Mouse (Mus musculus): ENCODE measurements around the gene Tldc2. TPM values are rescaled to one million over a fixed set of nuclear protein-coding genes. Genes with fewer than 3 reads are reported as not detected.

Tldc2 gene
- total and polyA plus RNA-seq, 2 experiments from 2014 or later = not detected

DNA sequence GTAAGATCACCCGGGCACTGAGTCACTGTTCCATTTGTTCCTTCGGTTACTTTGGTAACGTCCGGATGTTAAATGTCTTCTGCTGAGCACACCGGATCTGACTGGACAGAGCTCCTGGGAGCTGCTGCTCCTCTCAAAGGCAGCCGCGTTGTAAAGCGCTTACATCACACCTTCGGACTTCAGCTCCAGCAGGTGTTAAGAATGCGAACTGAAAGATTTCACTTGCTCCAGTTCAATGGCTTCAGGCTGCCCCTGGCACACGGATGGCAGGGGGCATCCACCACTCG lies 13.4 kb downstream of the Tldc2 start:
- H3K27me3 ChIP-seq (ENCODE audit: control insufficient read depth, insufficient read depth, low read length) = no peaks in the 10 kb centered on the region
- ATAC-seq (ENCODE audit: insufficient read depth, low read depth) = peak; percentile 58; the same call in 1 of the 2 replicates

DNA sequence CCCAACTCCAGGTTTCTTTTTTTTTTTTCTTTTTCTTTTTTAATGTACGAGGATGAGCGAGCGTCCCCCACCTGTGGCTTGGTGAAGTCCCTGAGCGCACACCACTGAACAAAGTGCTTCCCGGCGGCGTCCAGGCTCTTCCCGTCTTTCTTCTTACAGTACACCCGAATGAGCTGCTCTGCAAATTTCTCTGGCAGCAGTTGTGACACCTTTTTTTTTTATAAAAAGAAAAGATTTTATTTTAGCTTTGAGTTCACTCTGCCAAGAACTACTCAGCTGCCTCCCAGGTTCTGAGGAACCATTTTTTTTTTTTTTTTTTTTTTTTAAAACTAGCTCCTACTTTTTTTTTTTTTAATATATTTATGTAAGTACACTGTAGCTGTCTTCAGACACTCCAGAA lies 14.8 kb downstream of the Tldc2 start:
- no peak overlapping the region for H3K27ac ChIP-seq (ENCODE audit: low read depth)
- no peak overlapping the region for H3K9ac ChIP-seq (replicated peaks; ENCODE audit: low read depth, low read length)
- H3K4me3 ChIP-seq (ENCODE audit: low read depth, low read length) = no peak overlapping the region
- TF ChIP-seq EP300 (IDR thresholded peaks at IDR 0.05; ENCODE audit: low read depth) = no peak
- no peak for TF ChIP-seq CTCF (IDR thresholded peaks at IDR 0.05; ENCODE audit: low read depth)
- ATAC-seq (ENCODE audit: insufficient read depth, low read depth) (no peak), DNase-seq (ENCODE audit: low spot score) (no peak)
- H3K36me3 ChIP-seq (replicated peaks; ENCODE audit: control insufficient read depth, insufficient read depth, low read length) = peaks cover 41% of the 10 kb centered on the region
- no peaks in the 10 kb centered on the region for H3K9me3 ChIP-seq (replicated peaks; ENCODE audit: control insufficient read depth, low read length)
- H3K4me2 ChIP-seq (ENCODE audit: low read depth, low read length) = no peak overlapping the region
- H3K4me1 ChIP-seq (ENCODE audit: control insufficient read depth, insufficient read depth) = no peaks in the 10 kb centered on the region
- WGBS = 96% methylated on average over 9 of the region's 9 CpGs
- H3K27me3 ChIP-seq (ENCODE audit: control insufficient read depth, insufficient read depth, low read length) = no peaks in the 10 kb centered on the region

More for the DNA sequence above, 13.4 kb downstream of the Tldc2 start:
- H3K4me2 ChIP-seq (ENCODE audit: low read depth, low read length) = no peak overlapping the region
- H3K9me3 ChIP-seq (replicated peaks; ENCODE audit: control insufficient read depth, low read length) = no peaks in the 10 kb centered on the region
- TF ChIP-seq EP300 (IDR thresholded peaks at IDR 0.05; ENCODE audit: low read depth) = no peak
- no peak for TF ChIP-seq CTCF (IDR thresholded peaks at IDR 0.05; ENCODE audit: low read depth)
- DNase-seq (ENCODE audit: low spot score) = no peak
- H3K27ac ChIP-seq (ENCODE audit: low read depth) = no peak overlapping the region
- peaks cover 35% of the 10 kb centered on the region for H3K36me3 ChIP-seq (replicated peaks; ENCODE audit: control insufficient read depth, insufficient read depth, low read length)
- no peaks in the 10 kb centered on the region for H3K4me1 ChIP-seq (ENCODE audit: control insufficient read depth, insufficient read depth)
- no peak overlapping the region for H3K9ac ChIP-seq (replicated peaks; ENCODE audit: low read depth, low read length)
- WGBS = 53% methylated on average over 12 of the region's 12 CpGs
- no peak overlapping the region for H3K4me3 ChIP-seq (ENCODE audit: low read depth, low read length)

DNA sequence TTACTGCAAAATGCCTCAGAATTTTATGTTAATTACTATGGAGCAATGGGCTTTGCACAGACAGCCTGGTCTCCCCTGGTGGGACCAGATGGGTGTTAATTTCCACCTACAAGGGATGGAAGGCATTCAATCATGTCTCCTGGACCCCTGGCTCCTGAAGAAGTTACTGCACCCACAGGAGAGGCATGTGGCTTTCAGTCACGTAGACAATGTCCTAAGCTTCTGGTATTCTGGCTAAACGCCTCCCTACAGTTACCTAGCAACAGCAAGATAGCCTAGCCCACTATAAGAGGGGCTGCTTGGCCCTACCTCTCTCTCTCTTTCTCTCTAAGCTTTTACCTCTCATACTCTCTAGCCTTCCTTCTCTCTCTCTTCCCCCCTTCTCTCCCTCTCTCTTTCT lies 15.4 kb downstream of the Tldc2 start:
- no peak overlapping the region for H3K9ac ChIP-seq (replicated peaks; ENCODE audit: low read depth, low read length)

DNA sequence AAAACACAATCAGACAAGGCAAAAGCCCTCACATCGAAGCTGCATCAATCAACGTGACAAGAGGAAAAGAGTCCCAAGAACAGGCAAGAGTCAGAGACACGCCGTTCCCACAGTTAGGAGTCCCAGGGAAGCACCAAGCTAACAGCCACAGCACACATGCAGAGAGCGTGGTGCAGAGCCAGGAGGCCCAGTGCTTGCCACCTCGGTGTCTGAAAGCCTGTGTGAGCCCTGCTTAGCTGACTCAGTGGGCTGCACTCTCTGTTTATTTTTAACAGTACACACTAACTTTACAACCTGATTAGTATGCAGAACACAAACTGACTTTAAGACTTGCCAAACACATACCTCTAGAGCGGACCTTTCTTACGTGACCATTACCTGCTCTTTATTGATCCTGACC lies 17.6 kb downstream of the Tldc2 start:
- Histone ChIP-seq H3K9ac (replicated peaks; ENCODE audit: low read depth, low read length) (no peak overlapping the region), H3K9me3 (replicated peaks; ENCODE audit: control insufficient read depth, low read length) (no peaks in the 10 kb centered on the region), H3K4me3 (ENCODE audit: low read depth, low read length) (no peak overlapping the region), H3K4me1 (ENCODE audit: control insufficient read depth, insufficient read depth) (no peaks in the 10 kb centered on the region), H3K4me2 (ENCODE audit: low read depth, low read length) (no peak overlapping the region), H3K27ac (ENCODE audit: low read depth) (no peak overlapping the region), H3K27me3 (ENCODE audit: control insufficient read depth, insufficient read depth, low read length) (no peaks in the 10 kb centered on the region), H3K36me3 (replicated peaks; ENCODE audit: control insufficient read depth, insufficient read depth, low read length) (peaks cover 56% of the 10 kb centered on the region)
- ATAC-seq (ENCODE audit: insufficient read depth, low read depth) = no peak
- TF ChIP-seq CTCF (IDR thresholded peaks at IDR 0.05; ENCODE audit: low read depth) = no peak
- TF ChIP-seq EP300 (IDR thresholded peaks at IDR 0.05; ENCODE audit: low read depth) = no peak
- WGBS = 83% methylated on average over 8 of the region's 8 CpGs
- DNase-seq (ENCODE audit: low spot score) = no peak

More for the DNA sequence above, 15.4 kb downstream of the Tldc2 start:
- H3K4me2 ChIP-seq (ENCODE audit: low read depth, low read length) = no peak overlapping the region
- no peak overlapping the region for H3K4me3 ChIP-seq (ENCODE audit: low read depth, low read length)
- ATAC-seq (ENCODE audit: insufficient read depth, low read depth) (no peak), DNase-seq (ENCODE audit: low spot score) (no peak)
- no peaks in the 10 kb centered on the region for H3K27me3 ChIP-seq (ENCODE audit: control insufficient read depth, insufficient read depth, low read length)
- peaks cover 41% of the 10 kb centered on the region for H3K36me3 ChIP-seq (replicated peaks; ENCODE audit: control insufficient read depth, insufficient read depth, low read length)
- no peak for TF ChIP-seq CTCF (IDR thresholded peaks at IDR 0.05; ENCODE audit: low read depth)
- TF ChIP-seq EP300 (IDR thresholded peaks at IDR 0.05; ENCODE audit: low read depth) = no peak
- WGBS = 63% methylated on average over 2 of the region's 2 CpGs
- no peaks in the 10 kb centered on the region for H3K4me1 ChIP-seq (ENCODE audit: control insufficient read depth, insufficient read depth)
- no peaks in the 10 kb centered on the region for H3K9me3 ChIP-seq (replicated peaks; ENCODE audit: control insufficient read depth, low read length)
- no peak overlapping the region for H3K27ac ChIP-seq (ENCODE audit: low read depth)

DNA sequence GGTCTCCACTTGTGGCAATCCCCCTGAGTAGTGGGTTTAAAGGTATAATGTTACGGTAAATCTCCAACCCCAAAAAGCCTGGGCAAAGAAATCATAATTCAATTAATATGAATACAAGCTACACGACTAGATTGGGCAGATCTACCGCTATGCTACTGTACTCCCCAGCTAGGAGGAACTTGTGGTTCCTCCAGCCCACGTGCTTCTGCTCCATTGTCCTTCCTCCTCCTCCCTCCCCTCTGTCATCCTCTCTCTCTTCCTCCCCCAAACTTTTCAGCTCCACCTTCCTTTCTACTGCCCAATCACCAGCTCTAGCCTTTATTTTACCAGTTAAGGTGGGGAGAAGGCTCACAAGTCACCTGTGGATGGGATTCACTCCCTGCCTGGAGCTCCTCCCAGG lies 21.4 kb downstream of the Tldc2 start:
- no peak for ATAC-seq (ENCODE audit: insufficient read depth, low read depth)
- H3K27ac ChIP-seq (ENCODE audit: low read depth) = no peak overlapping the region
- peaks cover 50% of the 10 kb centered on the region for H3K36me3 ChIP-seq (replicated peaks; ENCODE audit: control insufficient read depth, insufficient read depth, low read length)
- no peaks in the 10 kb centered on the region for H3K9me3 ChIP-seq (replicated peaks; ENCODE audit: control insufficient read depth, low read length)
- H3K27me3 ChIP-seq (ENCODE audit: control insufficient read depth, insufficient read depth, low read length) = no peaks in the 10 kb centered on the region
- no peak for DNase-seq (ENCODE audit: low spot score)
- no peak overlapping the region for H3K4me3 ChIP-seq (ENCODE audit: low read depth, low read length)
- no peak overlapping the region for H3K9ac ChIP-seq (replicated peaks; ENCODE audit: low read depth, low read length)
- no peaks in the 10 kb centered on the region for H3K4me1 ChIP-seq (ENCODE audit: control insufficient read depth, insufficient read depth)
- 84% methylated on average over 4 of the region's 4 CpGs for WGBS
- TF ChIP-seq EP300 (IDR thresholded peaks at IDR 0.05; ENCODE audit: low read depth) (no peak), CTCF (IDR thresholded peaks at IDR 0.05; ENCODE audit: low read depth) (no peak)
- H3K4me2 ChIP-seq (ENCODE audit: low read depth, low read length) = no peak overlapping the region

DNA sequence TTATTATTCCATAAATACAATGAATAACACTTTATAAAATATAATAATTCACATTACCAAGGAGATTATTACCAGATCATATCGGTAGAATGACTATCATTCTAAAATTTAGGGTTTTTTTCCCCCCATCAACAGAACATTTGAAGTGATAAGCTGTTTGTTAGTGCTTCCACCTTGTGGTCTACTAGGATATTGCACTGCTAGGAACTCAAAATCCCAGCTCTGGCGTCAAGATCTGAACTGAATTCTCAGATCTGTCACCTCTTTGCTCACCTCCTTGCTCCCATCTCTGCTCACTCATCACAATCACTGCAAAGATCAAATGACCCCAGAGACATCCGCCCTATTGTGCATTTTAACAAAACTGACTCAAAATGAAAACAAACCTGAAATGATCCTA lies 30.1 kb downstream of the Tldc2 start:
- peaks cover 39% of the 10 kb centered on the region for H3K36me3 ChIP-seq (replicated peaks; ENCODE audit: control insufficient read depth, insufficient read depth, low read length)

More for the DNA sequence above, 30.1 kb downstream of the Tldc2 start:
- Histone ChIP-seq H3K27ac (ENCODE audit: low read depth) (no peak overlapping the region), H3K27me3 (ENCODE audit: control insufficient read depth, insufficient read depth, low read length) (no peaks in the 10 kb centered on the region), H3K9me3 (replicated peaks; ENCODE audit: control insufficient read depth, low read length) (no peaks in the 10 kb centered on the region), H3K9ac (replicated peaks; ENCODE audit: low read depth, low read length) (no peak overlapping the region), H3K4me1 (ENCODE audit: control insufficient read depth, insufficient read depth) (no peaks in the 10 kb centered on the region), H3K4me3 (ENCODE audit: low read depth, low read length) (no peak overlapping the region), H3K4me2 (ENCODE audit: low read depth, low read length) (no peak overlapping the region)
- 13% methylated on average over 3 of the region's 3 CpGs for WGBS
- ATAC-seq (ENCODE audit: insufficient read depth, low read depth) = no peak
- TF ChIP-seq CTCF (IDR thresholded peaks at IDR 0.05; ENCODE audit: low read depth) (peak; percentile 69), EP300 (IDR thresholded peaks at IDR 0.05; ENCODE audit: low read depth) (no peak)
- no peak for DNase-seq (ENCODE audit: low spot score)
